In genomic region chr9:82829007-82829689, GRCm38 (mm10) we compare ENCODE assay signal across 9 mouse cellular contexts. TPM values are rescaled to one million over a fixed set of nuclear protein-coding genes. Genes with fewer than 3 reads are reported as not detected.
DNase-seq lines count a peak whose midpoint lies in the region; ATAC-seq and TF ChIP-seq lines count a peak whose summit lies in the region.
"Had no signal": no experiment of that assay in that cellular context is flagged by ENCODE, and none has a peak within 500 bp of the region (broad histone marks: within the 10 kb centered on the region; RNA-seq: fewer than 3 reads in every experiment).

Irak1bp1 (plus strand) TSS chr9:82829540.

- H3K27ac ChIP-seq in heart, adult 2 months: peak within 1 kb of the TSS; percentile 44
- H3K27ac ChIP-seq in embryonic facial prominence, embryonic 14.5 days (replicated peaks; ENCODE audit: low read depth, low read length): peak within 1 kb of the TSS; percentile 89
- H3K27ac ChIP-seq in midbrain, embryonic 14.5 days (replicated peaks; ENCODE audit: low read depth, low read length): peak within 1 kb of the TSS; percentile 96

- no peaks in the 10 kb centered on the region for H3K79me2 ChIP-seq in heart, adult 2 months (replicated peaks; ENCODE audit: control insufficient read depth, insufficient read depth, low read length)

- no peaks in the 10 kb centered on the region for H3K4me1 ChIP-seq in heart, adult 2 months (ENCODE audit: control insufficient read depth, insufficient read depth, low read length)
- H3K4me1 ChIP-seq in embryonic facial prominence, embryonic 14.5 days (ENCODE audit: control insufficient read depth, insufficient read depth, low read length): peaks cover 4% of the 10 kb centered on the region; the same call in 1 of the 2 replicates
- peaks cover 19% of the 10 kb centered on the region for H3K4me1 ChIP-seq in midbrain, embryonic 14.5 days (ENCODE audit: control insufficient read depth, insufficient read depth, low read length)

- TF ChIP-seq CTCF in heart, adult 2 months (IDR thresholded peaks at IDR 0.05): no peak

- H3K9me3 ChIP-seq in embryonic facial prominence, embryonic 14.5 days (ENCODE audit: control insufficient read depth, low read length): no peaks in the 10 kb centered on the region
- no peaks in the 10 kb centered on the region for H3K9me3 ChIP-seq in midbrain, embryonic 14.5 days (ENCODE audit: control insufficient read depth, low read length)

- H3K4me2 ChIP-seq in embryonic facial prominence, embryonic 14.5 days (ENCODE audit: low read depth, low read length): peak within 1 kb of the TSS; percentile 72
- peak within 1 kb of the TSS; percentile 63 for H3K4me2 ChIP-seq in midbrain, embryonic 14.5 days (ENCODE audit: low read length)

- H3K27me3 ChIP-seq in heart, adult 2 months (ENCODE audit: control insufficient read depth, insufficient read depth, low read length): no peaks in the 10 kb centered on the region
- H3K27me3 ChIP-seq in embryonic facial prominence, embryonic 14.5 days (replicated peaks; ENCODE audit: control insufficient read depth, insufficient read depth, low read length): no peaks in the 10 kb centered on the region
- no peaks in the 10 kb centered on the region for H3K27me3 ChIP-seq in midbrain, embryonic 14.5 days (ENCODE audit: control insufficient read depth, insufficient read depth, low read length)

- intact Hi-C loops in heart, adult 2 months (cut with DNase I): no loop called here

- no peak for TF ChIP-seq POLR2A in heart, adult 2 months (IDR thresholded peaks at IDR 0.05; ENCODE audit: insufficient read depth, low read depth, low read length)

- 18% methylated on average over 20 of the region's 20 CpGs for WGBS in heart, adult 2 months
- WGBS in embryonic facial prominence, embryonic 14.5 days: 9% methylated on average over 20 of the region's 20 CpGs
- 10% methylated on average over 20 of the region's 20 CpGs for whole genome bisulfite sequencing in midbrain, embryonic 14.5 days

- no peak for DNase-seq in heart, adult 2 months
- no peak for DNase-seq in heart, adult 11 months
- no peak for DNase-seq in embryonic facial prominence, embryonic 14.5 days (ENCODE audit: low spot score)
- no peak for DNase-seq in layer of hippocampus, postnatal 14 days (ENCODE audit: low spot score in 2 of 2)
- no peak for DNase-seq in midbrain, embryonic 14.5 days
- DNase-seq in ovary, adult 18-20 months (ENCODE audit: low spot score): no peak
- no peak for DNase-seq in adrenal gland, postnatal 36 days

- H3K9ac ChIP-seq in heart, adult 2 months (ENCODE audit: low read depth, low read length): peak within 1 kb of the TSS; percentile 78
- H3K9ac ChIP-seq in embryonic facial prominence, embryonic 14.5 days (ENCODE audit: low read depth, low read length): peak within 1 kb of the TSS; percentile 90
- H3K9ac ChIP-seq in midbrain, embryonic 14.5 days (replicated peaks; ENCODE audit: low read length): peak within 1 kb of the TSS; percentile 91

- no peak for TF ChIP-seq EP300 in heart, adult 2 months (IDR thresholded peaks at IDR 0.05; ENCODE audit: insufficient read depth, low read depth, low read length)

- H3K4me3 ChIP-seq in heart, adult 2 months: peak within 1 kb of the TSS; percentile 86
- H3K4me3 ChIP-seq in embryonic facial prominence, embryonic 14.5 days (ENCODE audit: low read depth, low read length): peak within 1 kb of the TSS; percentile 83
- peak within 1 kb of the TSS; percentile 76 for H3K4me3 ChIP-seq in midbrain, embryonic 14.5 days (replicated peaks; ENCODE audit: low read depth, low read length)

- ATAC-seq in CD4-positive, CD25-positive, alpha-beta regulatory T cell, adult 4 months: peak; percentile 5
- 0 out of 2 replicates have a peak, but pooled peaks have one; percentile 1 for ATAC-seq in embryonic facial prominence, embryonic 14.5 days (ENCODE audit: low read depth)
- ATAC-seq in midbrain, embryonic 14.5 days (ENCODE audit: low FRiP score, low TSS enrichment): peak; percentile 4

- no peaks in the 10 kb centered on the region for H3K36me3 ChIP-seq in heart, adult 2 months (ENCODE audit: control insufficient read depth, insufficient read depth, low read length)
- no peaks in the 10 kb centered on the region for H3K36me3 ChIP-seq in embryonic facial prominence, embryonic 14.5 days (ENCODE audit: control insufficient read depth, insufficient read depth, low read length)
- no peaks in the 10 kb centered on the region for H3K36me3 ChIP-seq in midbrain, embryonic 14.5 days (ENCODE audit: control insufficient read depth, insufficient read depth, low read length)

RNA-seq across cellular contexts. Expression of gene Irak1bp1, which starts in this region (rescaled TPM):
- 1 to 10 TPM; 2.3 to 3.2 TPM for total RNA-seq in heart, adult 2 months (2021)
- polyA plus RNA-seq in heart, adult 2 months (2012; rRNA removed): 2.4 and 2.7 TPM in 2 replicates
- 1 to 10 TPM in 1 of 2 experiments, under 1 TPM in 1; 0.37 to 1.2 TPM for polyA plus RNA-seq in CD4-positive, CD25-positive, alpha-beta regulatory T cell, adult 4 months (2017; shearing (Covaris generic))
- polyA plus RNA-seq in embryonic facial prominence, embryonic 14.5 days (2014; fragmentation: Nextera tagmentation; extraction: Ambion mirVana): 18.7 and 22.3 TPM in 2 replicates
- 10 to 100 TPM; 20.8 to 22.2 TPM for total RNA-seq in layer of hippocampus, postnatal 14 days (2021)
- 39.2 and 42.4 TPM in 2 replicates for polyA plus RNA-seq in midbrain, embryonic 14.5 days (2014; fragmentation: Nextera tagmentation; extraction: Ambion mirVana)
- total RNA-seq in adrenal gland, postnatal 36 days (2021): 1 to 10 TPM; 5.2 to 5.5 TPM
- total RNA-seq: neutrophil, adult 5-6 weeks had no signal

Comparison
In these comparisons a context has a peak if more than half of its experiments do, and no peak if none do; other contexts are left out.
1. H3K27ac ChIP-seq: peak in every context shown above with its lines; median percentile 96 in midbrain, embryonic 14.5 days; 89 in embryonic facial prominence, embryonic 14.5 days; 44 in heart, adult 2 months.